Mouse (Mus musculus) layer of hippocampus, adult 9-10 months (tissue): ENCODE data around the gene Pvalb.

Experiments used
- DNase-seq: peaks from one replicate; pipeline ENCODE4 v3.0.0; 2022; ENCODE audit warnings: low spot score

Gene Pvalb

GRCm38 (mm10) chr15:78195096-78195880, 10.9 kb downstream of the Pvalb start:
- no peak for DNase-seq

- DNase-seq: no peak
Measured at GRCm38 (mm10) chr15:78194320-78194719, 11.9 kb downstream of the Pvalb start.

- no peak for DNase-seq
Measured at GRCm38 (mm10) chr15:78189636-78190035, 16.6 kb downstream of the Pvalb start.

- no peak for DNase-seq
Measured at GRCm38 (mm10) chr15:78188546-78188945, 17.7 kb downstream of the Pvalb start.

- no peak for DNase-seq
Measured at GRCm38 (mm10) chr15:78186906-78187305, 19.3 kb downstream of the Pvalb start.

GRCm38 (mm10) chr15:78185609-78186008, 20.6 kb downstream of the Pvalb start:
- no peak for DNase-seq

GRCm38 (mm10) chr15:78184855-78185254, 21.3 kb downstream of the Pvalb start:
- DNase-seq: no peak

GRCm38 (mm10) chr15:78181701-78182405, 24.3 kb downstream of the Pvalb start:
- no peak for DNase-seq

- no peak for DNase-seq
Measured at GRCm38 (mm10) chr15:78179775-78180174, 26.4 kb downstream of the Pvalb start.

- peak; percentile 41 for DNase-seq
Measured at GRCm38 (mm10) chr15:78178397-78178796, 27.8 kb downstream of the Pvalb start.

GRCm38 (mm10) chr15:78177257-78177656, 28.9 kb downstream of the Pvalb start:
- DNase-seq: no peak

GRCm38 (mm10) chr15:78174887-78175245, 31.3 kb downstream of the Pvalb start:
- DNase-seq: no peak

- peak; percentile 98 for DNase-seq
Measured at GRCm38 (mm10) chr15:78173972-78174886, 32.0 kb downstream of the Pvalb start, which contains the start of gene Ift27. TSS of gene Ift27 (minus strand) at chr15:78174107.

GRCm38 (mm10) chr15:78172899-78173817, 33.0 kb downstream of the Pvalb start:
- DNase-seq: no peak

- no peak for DNase-seq
Measured at GRCm38 (mm10) chr15:78172256-78172898, 33.8 kb downstream of the Pvalb start.

- no peak for DNase-seq
Measured at GRCm38 (mm10) chr15:78171651-78172050, 34.5 kb downstream of the Pvalb start.

- no peak for DNase-seq
Measured at GRCm38 (mm10) chr15:78170708-78171107, 35.5 kb downstream of the Pvalb start.

- no peak for DNase-seq
Measured at GRCm38 (mm10) chr15:78169566-78169965, 36.6 kb downstream of the Pvalb start.

- DNase-seq: no peak
Measured at GRCm38 (mm10) chr15:78165292-78165691, 40.9 kb downstream of the Pvalb start.

GRCm38 (mm10) chr15:78164466-78164865, 41.7 kb downstream of the Pvalb start:
- DNase-seq: no peak

- DNase-seq: no peak
Measured at GRCm38 (mm10) chr15:78161946-78162345, 44.3 kb downstream of the Pvalb start.
